Mouse (Mus musculus) kidney, adult 18-20 months (tissue): Measurements from ENCODE around the gene Cltc.
A peak's percentile ranks its signal among the peaks of the same experiment; 100 is the strongest.

Source experiments
- DNase-seq: peaks from one replicate; pipeline ENCODE4 v3.0.0; 2021

The Cltc gene

GRCm38 (mm10) chr11:86681423-86681822 lies 75.9 kb downstream of the Cltc start:
- no peak for DNase-seq

GRCm38 (mm10) chr11:86680729-86681128 lies 76.6 kb downstream of the Cltc start:
- DNase-seq: no peak

- peak; percentile 60 for DNase-seq
Observed at GRCm38 (mm10) chr11:86678957-86679356, 78.4 kb downstream of the Cltc start.

GRCm38 (mm10) chr11:86675520-86675919 lies 81.8 kb downstream of the Cltc start:
- DNase-seq: no peak

- DNase-seq: no peak
Observed at GRCm38 (mm10) chr11:86672772-86673171, 84.6 kb downstream of the Cltc start.

GRCm38 (mm10) chr11:86671041-86671675 lies 86.2 kb downstream of the Cltc start:
- no peak for DNase-seq

GRCm38 (mm10) chr11:86668169-86668568 lies 89.2 kb downstream of the Cltc start:
- DNase-seq: no peak

- DNase-seq: no peak
Observed at GRCm38 (mm10) chr11:86667553-86667952, 89.8 kb downstream of the Cltc start.

GRCm38 (mm10) chr11:86664406-86664805 lies 93.0 kb downstream of the Cltc start:
- DNase-seq: no peak

- DNase-seq: no peak
Observed at GRCm38 (mm10) chr11:86663977-86664376, 93.4 kb downstream of the Cltc start.

GRCm38 (mm10) chr11:86662986-86663895 lies 94.1 kb downstream of the Cltc start:
- no peak for DNase-seq

GRCm38 (mm10) chr11:86657863-86658262 lies 99.5 kb downstream of the Cltc start:
- no peak for DNase-seq

GRCm38 (mm10) chr11:86656849-86657567 lies 100.4 kb downstream of the Cltc start:
- DNase-seq: no peak

- DNase-seq: no peak
Observed at GRCm38 (mm10) chr11:86655671-86656070, 101.7 kb downstream of the Cltc start.

- DNase-seq: no peak
Observed at GRCm38 (mm10) chr11:86654096-86654495, 103.3 kb downstream of the Cltc start.

GRCm38 (mm10) chr11:86653446-86653845 lies 103.9 kb downstream of the Cltc start:
- peak; percentile 34 for DNase-seq

- DNase-seq: no peak
Observed at GRCm38 (mm10) chr11:86652578-86652979, 104.8 kb downstream of the Cltc start.

GRCm38 (mm10) chr11:86650676-86651075 lies 106.7 kb downstream of the Cltc start:
- no peak for DNase-seq

GRCm38 (mm10) chr11:86649542-86649941 lies 107.8 kb downstream of the Cltc start:
- DNase-seq: no peak

- DNase-seq: no peak
Observed at GRCm38 (mm10) chr11:86647706-86648447, 109.5 kb downstream of the Cltc start.

GRCm38 (mm10) chr11:86646885-86647459 lies 110.4 kb downstream of the Cltc start:
- no peak for DNase-seq

- no peak for DNase-seq
Observed at GRCm38 (mm10) chr11:86646136-86646834, 111.1 kb downstream of the Cltc start.
